Comparison of ENCODE assay signal across 16 mouse cellular contexts in the genomic region with DNA sequence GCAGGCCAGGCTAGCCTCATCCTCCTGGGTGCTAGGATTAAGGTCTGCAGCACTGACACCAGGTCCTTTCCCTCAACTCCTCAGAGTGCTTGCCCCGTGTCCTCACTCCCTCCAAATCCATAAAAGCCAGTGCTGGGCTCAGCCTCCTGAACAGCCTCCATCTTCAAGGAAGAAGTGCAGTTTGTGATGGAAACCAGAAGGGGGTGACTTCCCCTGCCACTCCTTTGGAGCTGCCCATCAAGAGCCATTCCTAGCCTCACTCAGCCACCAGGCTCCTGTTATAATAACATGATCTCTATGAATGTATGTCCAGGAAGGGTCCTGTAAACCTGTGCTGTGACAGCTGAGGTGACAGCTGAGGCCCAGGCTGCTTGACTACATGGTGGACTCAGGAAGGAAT. TPM values are rescaled to one million over a fixed set of nuclear protein-coding genes. Genes with fewer than 3 reads are reported as not detected.
"Had no signal": no experiment of that assay in that cellular context is flagged by ENCODE, and none has a peak within 500 bp of the region (broad histone marks: within the 10 kb centered on the region; RNA-seq: fewer than 3 reads in every experiment).

No protein-coding gene starts in this region.

- DNase-seq: kidney, postnatal 25 days; layer of hippocampus, adult 9-11 months; liver, embryonic 13.5 days; lung, adult 2 months; lung, postnatal 10 days; retina, postnatal 1 day; thymus, postnatal 4 days had no signal

- H3K27me3 ChIP-seq: liver, embryonic 13.5 days; midbrain, embryonic 12.5 days; neural tube, embryonic 13.5 days; stomach, embryonic 15.5 days had no signal

- H3K9ac ChIP-seq: liver, embryonic 13.5 days; midbrain, embryonic 12.5 days; neural tube, embryonic 13.5 days; stomach, embryonic 15.5 days had no signal

- H3K36me3 ChIP-seq: liver, embryonic 13.5 days; midbrain, embryonic 12.5 days; neural tube, embryonic 13.5 days; stomach, embryonic 15.5 days had no signal

- H3K4me1 ChIP-seq: neural tube, embryonic 13.5 days; stomach, embryonic 15.5 days had no signal

- ATAC-seq: intestine, embryonic 16.5 days; midbrain, embryonic 16.5 days had no signal

- H3K4me2 ChIP-seq: liver, embryonic 13.5 days; midbrain, embryonic 12.5 days; neural tube, embryonic 13.5 days; stomach, embryonic 15.5 days had no signal

- H3K9me3 ChIP-seq: liver, embryonic 13.5 days; megakaryocyte, embryonic 14.5 days; midbrain, embryonic 12.5 days; neural tube, embryonic 13.5 days; stomach, embryonic 15.5 days had no signal

- H3K4me3 ChIP-seq: liver, embryonic 13.5 days; megakaryocyte, embryonic 14.5 days; midbrain, embryonic 12.5 days; neural tube, embryonic 13.5 days; stomach, embryonic 15.5 days had no signal

- H3K27ac ChIP-seq: liver, embryonic 13.5 days; macrophage; midbrain, embryonic 12.5 days; neural tube, embryonic 13.5 days; stomach, embryonic 15.5 days had no signal

RNA-seq across cellular contexts. Expression of a gene that starts 3.7 kb away (rescaled TPM):
- polyA plus RNA-seq: limb, embryonic 11.5 days; lung, adult 2 months; macrophage had no signal

RNA-seq across cellular contexts. Expression of a gene that starts 30.5 kb away (rescaled TPM):
- polyA plus RNA-seq: intestine, embryonic 16.5 days; limb, embryonic 11.5 days; liver, embryonic 13.5 days; lung, adult 2 months; macrophage; stomach, embryonic 15.5 days; thymus, postnatal 0 days had no signal
